Mouse (Mus musculus) CH12.LX (cell line): ENCODE results near the gene Frs2. TPM values are rescaled to one million over a fixed set of nuclear protein-coding genes. Genes with fewer than 3 reads are reported as not detected.

Experiments
- DNase-seq: peaks from one replicate; pipeline ENCODE4 v3.0.0-alpha.2; 2013; ENCODE audit errors: extremely low read depth
- H3K27ac ChIP-seq: 2 replicates; pipeline ENCODE4 v1.5.1; 2012; ENCODE audit warnings: low read depth, mild to moderate bottlenecking, control low read depth, moderate library complexity; ENCODE audit not compliant: insufficient read depth
- H3K27me3 ChIP-seq: replicated peaks from 2 replicates; pipeline ENCODE3; 2012; ENCODE audit warnings: inconsistent platforms
- H3K36me3 ChIP-seq, 2 experiments: replicated peaks in 1 of 2; 2 replicates each; pipeline versions ENCODE3 to v1.6.1; 2012; ENCODE audit warnings: inconsistent platforms in 1 of 2, low read length in 1 of 2, mild to moderate bottlenecking in 1 of 2, mixed read lengths in 1 of 2, moderate library complexity in 1 of 2; ENCODE audit not compliant: control insufficient read depth in 1 of 2, insufficient read depth in 1 of 2
- H3K4me1 ChIP-seq, 2 experiments: 2 replicates each; pipeline ENCODE4 v1.6.1; 2012; ENCODE audit warnings: inconsistent platforms in 1 of 2, moderate library complexity in 1 of 2; ENCODE audit not compliant: insufficient read depth in 2 of 2, control insufficient read depth in 1 of 2
- H3K4me2 ChIP-seq: 2 replicates; pipeline ENCODE4 v1.6.1; 2012; ENCODE audit warnings: low read depth, mild to moderate bottlenecking, control low read depth; ENCODE audit not compliant: poor library complexity, insufficient read depth, severe bottlenecking
- H3K4me3 ChIP-seq, 3 experiments: fragments of 150-350 bp in 1 of 3; sonication (generic) in 1 of 3; replicated peaks in 1 of 3; 2 replicates each; pipeline versions ENCODE3 to v1.5.1; 2011 to 2012; ENCODE audit warnings: low read depth in 2 of 3, low read length in 2 of 3, mild to moderate bottlenecking in 2 of 3, moderate library complexity in 2 of 3, control low read depth in 1 of 3, improper control_type of control experiment in 1 of 3, inconsistent platforms in 1 of 3, mixed read lengths in 1 of 3; ENCODE audit not compliant: poor library complexity in 1 of 3
- H3K79me2 ChIP-seq: replicated peaks from 2 replicates; pipeline ENCODE4 v1.6.1; 2012; ENCODE audit warnings: mild to moderate bottlenecking, moderate library complexity; ENCODE audit not compliant: control insufficient read depth, poor library complexity, insufficient read depth, severe bottlenecking; ENCODE audit errors: extremely low read depth
- H3K9ac ChIP-seq: 2 replicates; pipeline ENCODE4 v1.6.1; 2012; ENCODE audit warnings: low read depth, mild to moderate bottlenecking, control low read depth, moderate library complexity; ENCODE audit not compliant: insufficient read depth
- H3K9me3 ChIP-seq: replicated peaks from 2 replicates; pipeline ENCODE3; 2012; ENCODE audit warnings: low read length, inconsistent platforms, mixed read lengths
- BHLHE40 ChIP-seq: IDR thresholded peaks from 2 replicates; pipeline ENCODE4 v1.6.1; 2011; ENCODE audit warnings: mild to moderate bottlenecking, low read depth, low read length, improper control_type of control experiment
- CHD2 ChIP-seq: IDR thresholded peaks from 2 replicates; pipeline ENCODE4 v1.6.1; 2011; ENCODE audit warnings: low read length, improper control_type of control experiment
- ELF1 ChIP-seq: IDR thresholded peaks from 2 replicates; pipeline ENCODE4 v1.6.1; 2014; ENCODE audit warnings: low read depth, mild to moderate bottlenecking, inconsistent platforms, low read length, improper control_type of control experiment
- EP300 ChIP-seq: IDR thresholded peaks from 2 replicates; pipeline ENCODE4 v1.6.1; 2011; ENCODE audit warnings: low read length, improper control_type of control experiment
- IRF4 ChIP-seq: IDR thresholded peaks from 2 replicates; pipeline ENCODE4 v1.6.1; 2014; ENCODE audit warnings: low read depth, mild to moderate bottlenecking, inconsistent platforms, low read length, improper control_type of control experiment
- JUN ChIP-seq: IDR thresholded peaks from 2 replicates; pipeline ENCODE4 v1.6.1; 2011; ENCODE audit warnings: low read depth, mild to moderate bottlenecking, low read length, improper control_type of control experiment, moderate library complexity; ENCODE audit not compliant: insufficient read depth
- MAFK ChIP-seq: IDR thresholded peaks from 2 replicates; pipeline ENCODE4 v1.6.1; 2011; ENCODE audit warnings: low read length, improper control_type of control experiment; ENCODE audit not compliant: insufficient replicate concordance
- MEF2A ChIP-seq: IDR thresholded peaks from 2 replicates; pipeline ENCODE4 v1.6.1; 2014; ENCODE audit warnings: low read depth, mild to moderate bottlenecking, inconsistent platforms, low read length, improper control_type of control experiment, borderline replicate concordance
- NELFE ChIP-seq: IDR thresholded peaks from 2 replicates; pipeline ENCODE4 v1.6.1; 2011; ENCODE audit warnings: low read depth, low read length, improper control_type of control experiment
- PAX5 ChIP-seq: IDR thresholded peaks from 2 replicates; pipeline ENCODE4 v1.6.1; 2012; ENCODE audit warnings: low read length, inconsistent platforms, mixed read lengths
- SIN3A ChIP-seq: IDR thresholded peaks from 2 replicates; pipeline ENCODE4 v1.6.1; 2012; ENCODE audit warnings: low read length, improper control_type of control experiment, inconsistent platforms
- SMC3 ChIP-seq: IDR thresholded peaks from 2 replicates; pipeline ENCODE4 v1.6.1; 2011; ENCODE audit warnings: low read depth, low read length, improper control_type of control experiment
- TBP ChIP-seq: conservative IDR thresholded peaks from 2 replicates; pipeline ENCODE4 v1.6.1; 2011; ENCODE audit warnings: low read depth, low read length, improper control_type of control experiment
- TCF12 ChIP-seq: IDR thresholded peaks from 2 replicates; pipeline ENCODE4 v1.6.1; 2014; ENCODE audit warnings: low read depth, mild to moderate bottlenecking, inconsistent platforms, low read length, improper control_type of control experiment
- USF1 ChIP-seq: IDR thresholded peaks from 2 replicates; pipeline ENCODE4 v1.6.1; 2014; ENCODE audit warnings: low read depth, mild to moderate bottlenecking, inconsistent platforms, low read length, improper control_type of control experiment
- USF2 ChIP-seq: conservative IDR thresholded peaks from 2 replicates; pipeline ENCODE4 v1.6.1; 2011; ENCODE audit warnings: low read depth, low read length, improper control_type of control experiment
- ZKSCAN1 ChIP-seq: IDR thresholded peaks from 2 replicates; pipeline ENCODE4 v1.6.1; 2012; ENCODE audit warnings: low read depth, inconsistent platforms, low read length, improper control_type of control experiment, borderline replicate concordance
- ZNF384 ChIP-seq: IDR thresholded peaks from 2 replicates; pipeline ENCODE4 v1.6.1; 2012; ENCODE audit warnings: low read depth, low read length, improper control_type of control experiment, inconsistent platforms
- dilution Hi-C: fragments of 300-500 bp; cut with MboI; formaldehyde crosslinking; loops from 2 replicates; pipeline ENCODE4 v1.14.3; 2020; ENCODE audit warnings: low sequenced_read_pairs; ENCODE audit not compliant: extremely low pct_unique_long_range_greater_than_20kb, extremely low pct_ligation_motif_present
- in situ Hi-C: fragments of 300-500 bp; cut with MboI; formaldehyde crosslinking; loops from 3 replicates; pipeline ENCODE4 v1.14.3; 2019; ENCODE audit warnings: low sequenced_read_pairs, low pct_ligation_motif_present, low pct_unique_long_range_greater_than_20kb, mixed read lengths
- polyA plus RNA-seq: library from polyadenylated mRNA; unstranded; fragments of >175 nt; gene quantifications from 2 replicates; pipeline ENCODE4 v1.2.1, GENCODE M21; 2012; ENCODE audit warnings: low read depth; ENCODE audit not compliant: insufficient read length
- total RNA-seq, 2 experiments: library from RNA; depleted of rRNA; stranded (reverse); fragments of 300-350 nt in 1 of 2; fragments of >200 nt in 1 of 2; gene quantifications; 2 replicates each; pipeline ENCODE4 v1.2.3; 2012 to 2014

Frs2 gene
- total and polyA plus RNA-seq, 3 experiments, result 4.3 to 10.4 (median 5.6) TPM

DNA sequence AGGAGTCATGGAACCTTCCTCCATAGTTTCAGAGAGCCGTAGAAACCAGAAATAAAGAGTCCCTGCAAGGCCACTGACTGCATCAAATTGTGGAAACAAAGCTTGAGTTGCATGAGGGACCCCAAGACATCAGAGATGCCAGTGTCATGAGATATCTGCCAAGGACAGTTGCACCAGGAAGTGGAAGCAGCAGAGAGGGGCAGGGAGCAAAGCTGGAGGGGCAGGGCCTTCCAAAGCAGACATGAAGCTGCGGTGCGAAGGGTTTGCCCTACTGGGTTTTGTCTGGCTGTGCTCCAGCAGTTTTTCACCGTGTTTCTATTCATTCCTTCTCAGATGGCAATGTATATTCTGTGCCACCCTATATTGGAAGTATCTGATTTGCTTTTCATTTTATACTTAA lies 22.1 kb downstream of the Frs2 start:
- Histone ChIP-seq H3K4me2 (no peak overlapping the region), H3K4me3 (no peak overlapping the region), H3K9ac (no peak overlapping the region), H3K9me3 (no peaks in the 10 kb centered on the region), H3K36me3 (peaks cover 0 to 20% of the 10 kb centered on the region in 2 experiments), H3K79me2 (peaks cover 13% of the 10 kb centered on the region; the same call in 1 of the 2 replicates), H3K4me1 (peaks cover 3 to 8% of the 10 kb centered on the region in 2 experiments; a peak in 3 of 4 replicates), H3K27ac (no peak overlapping the region), H3K27me3 (no peaks in the 10 kb centered on the region)
- no peak for TF ChIP-seq ZNF384
- TF ChIP-seq MEF2A, result no peak
- no peak for TF ChIP-seq IRF4
- TF ChIP-seq USF1, result no peak
- no peak for TF ChIP-seq ELF1
- TF ChIP-seq JUN, result no peak
- TF ChIP-seq ZKSCAN1, result no peak
- TF ChIP-seq CHD2, result no peak
- TF ChIP-seq MAFK, result no peak
- no peak for TF ChIP-seq BHLHE40
- TF ChIP-seq SMC3, result no peak
- no peak for TF ChIP-seq NELFE
- TF ChIP-seq TCF12, result no peak
- no peak for TF ChIP-seq USF2
- no peak for TF ChIP-seq TBP
- no peak for TF ChIP-seq SIN3A
- no peak for TF ChIP-seq PAX5
- in situ Hi-C loops, result no loop called here
- dilution Hi-C loops, result no loop called here
- no peak for DNase-seq

GRCm38 (mm10) chr10:117121448-117121847 lies 26.9 kb downstream of the Frs2 start:
- in situ Hi-C loops (no loop called here), dilution Hi-C loops (no loop called here)
- Histone ChIP-seq H3K27me3 (no peaks in the 10 kb centered on the region), H3K4me3 (no peak overlapping the region), H3K27ac (no peak overlapping the region), H3K36me3 (peaks cover 3 to 22% of the 10 kb centered on the region in 2 experiments), H3K79me2 (peaks cover 6% of the 10 kb centered on the region; the same call in 1 of the 2 replicates), H3K4me2 (no peak overlapping the region), H3K9me3 (no peaks in the 10 kb centered on the region), H3K9ac (no peak overlapping the region), H3K4me1 (peaks cover 3 to 15% of the 10 kb centered on the region in 2 experiments; a peak in 3 of 4 replicates)
- DNase-seq, result no peak
- no peak for TF ChIP-seq EP300
- no peak for TF ChIP-seq SMC3
